Mouse (Mus musculus) regulatory T cell (primary cell): Measurements from ENCODE around the gene Foxk1.

Experiments
- in situ Hi-C: fragments of 300-600 bp; cut with MboI, MseI; formaldehyde crosslinking; loops from one replicate; pipeline ENCODE4 v1.15.1; 2025; ENCODE audit warnings: high pct_unique_total_duplicates

Gene Foxk1

GRCm38 (mm10) chr5:142441332-142442044 lies 40.2 kb downstream of the Foxk1 start:
- in situ Hi-C loops: loop anchor here (5.0 kb wide), 4 partner anchors 34 to 1829 kb away; partner anchors contain the start of gene Tecpr1

- in situ Hi-C loops: loop anchor here (5.0 kb wide), 4 partner anchors 35 to 1830 kb away; partner anchors contain the start of gene Tecpr1
Measured at GRCm38 (mm10) chr5:142442045-142442440, 40.7 kb downstream of the Foxk1 start.

GRCm38 (mm10) chr5:142443514-142443913 lies 42.2 kb downstream of the Foxk1 start:
- in situ Hi-C loops: loop anchor here (5.0 kb wide), 4 partner anchors 36 to 1831 kb away; partner anchors contain the start of gene Tecpr1

- in situ Hi-C loops: loop anchor here (5.0 kb wide), 4 partner anchors 37 to 1832 kb away; partner anchors contain the start of gene Tecpr1
Measured at GRCm38 (mm10) chr5:142443994-142444393, 42.7 kb downstream of the Foxk1 start.

- in situ Hi-C loops: loop anchor here (5.0 kb wide), 4 partner anchors 38 to 1833 kb away; partner anchors contain the start of gene Tecpr1
Measured at GRCm38 (mm10) chr5:142444791-142445531, 43.7 kb downstream of the Foxk1 start.

GRCm38 (mm10) chr5:142445709-142446108 lies 44.4 kb downstream of the Foxk1 start:
- in situ Hi-C loops: no loop called here

- in situ Hi-C loops: no loop called here
Measured at GRCm38 (mm10) chr5:142448076-142448475, 46.8 kb downstream of the Foxk1 start.

GRCm38 (mm10) chr5:142448623-142449022 lies 47.3 kb downstream of the Foxk1 start:
- in situ Hi-C loops: no loop called here

DNA sequence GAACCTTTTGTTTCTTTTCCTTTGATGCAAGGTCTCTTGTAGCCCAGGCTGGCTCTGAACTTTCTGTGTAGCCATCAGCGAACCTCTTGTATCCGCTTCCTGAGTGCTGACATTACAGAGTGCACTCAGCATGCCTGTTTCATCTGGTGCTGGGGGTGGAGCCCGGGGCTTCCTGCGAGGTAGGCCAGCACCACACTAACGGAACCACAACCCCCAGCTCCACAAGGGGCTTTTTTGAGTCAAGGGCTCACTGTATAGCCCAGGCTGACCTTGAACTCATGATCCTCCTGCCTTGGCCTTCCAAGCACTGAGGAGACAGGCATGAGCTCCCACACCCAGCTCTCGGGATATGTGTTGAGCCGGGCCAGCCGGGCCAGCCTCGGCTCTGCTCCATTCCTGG lies 49.5 kb downstream of the Foxk1 start:
- in situ Hi-C loops: no loop called here

- in situ Hi-C loops: no loop called here
Measured at GRCm38 (mm10) chr5:142451759-142452158, 50.5 kb downstream of the Foxk1 start.

- in situ Hi-C loops: no loop called here
Measured at GRCm38 (mm10) chr5:142453742-142454141, 52.4 kb downstream of the Foxk1 start.

GRCm38 (mm10) chr5:142456318-142456717 lies 55.0 kb downstream of the Foxk1 start:
- in situ Hi-C loops: no loop called here

DNA sequence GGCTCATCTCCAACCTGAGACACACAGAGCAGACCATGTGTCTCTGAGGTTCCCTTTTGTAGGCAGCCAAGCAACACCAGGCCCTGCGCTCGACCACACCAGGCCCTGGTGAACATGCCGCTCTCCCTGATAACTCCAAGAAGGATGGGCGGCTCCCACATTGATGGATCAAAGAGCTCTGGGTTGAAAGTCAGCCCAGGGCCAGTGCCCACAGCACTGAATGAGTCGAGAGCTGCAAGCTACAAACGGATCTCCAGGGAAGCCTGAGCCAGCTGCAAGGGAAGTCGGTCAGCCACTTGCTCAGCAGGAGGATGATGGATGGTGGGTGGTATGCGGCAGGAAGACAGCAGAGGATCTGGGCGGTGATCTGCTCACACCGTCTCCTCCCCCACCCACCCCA lies 56.0 kb downstream of the Foxk1 start:
- in situ Hi-C loops: no loop called here

DNA sequence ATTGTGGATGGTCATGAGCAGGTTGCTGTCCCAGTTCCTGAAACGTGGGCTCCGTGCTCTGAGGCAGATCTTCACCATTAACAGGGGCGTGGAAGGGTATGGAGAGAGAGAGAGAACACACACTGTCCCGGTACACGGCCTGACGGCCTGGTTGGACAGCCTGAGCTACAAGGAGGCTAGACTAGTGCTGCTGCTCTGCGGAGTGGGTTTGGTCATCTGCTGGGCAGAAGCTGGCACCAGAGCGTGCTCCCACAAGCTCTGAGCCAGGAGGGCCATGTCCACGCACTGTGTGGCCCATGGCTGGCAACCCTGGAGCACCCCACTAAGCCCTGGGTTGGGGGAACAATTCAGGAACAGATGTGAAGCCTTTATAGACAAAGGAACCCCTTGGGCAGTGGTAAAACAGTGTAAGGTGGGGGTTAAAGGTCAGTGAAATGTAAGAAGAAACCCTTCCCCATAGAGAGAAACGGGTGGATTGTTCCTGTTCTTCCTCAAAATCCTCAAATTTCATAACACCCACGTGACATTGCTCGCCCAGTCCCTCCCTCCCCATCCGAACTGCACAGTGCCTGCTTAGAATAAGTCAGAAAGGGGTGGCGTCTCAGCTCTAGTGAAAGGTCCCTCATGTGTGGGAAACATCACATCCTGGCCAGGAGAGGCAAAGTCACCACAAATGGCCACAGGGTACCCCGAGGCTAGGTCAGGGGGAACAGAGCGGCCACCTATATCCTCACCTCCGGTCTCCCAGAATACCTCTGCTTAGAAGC lies 57.7 kb downstream of the Foxk1 start:
- in situ Hi-C loops: no loop called here

DNA sequence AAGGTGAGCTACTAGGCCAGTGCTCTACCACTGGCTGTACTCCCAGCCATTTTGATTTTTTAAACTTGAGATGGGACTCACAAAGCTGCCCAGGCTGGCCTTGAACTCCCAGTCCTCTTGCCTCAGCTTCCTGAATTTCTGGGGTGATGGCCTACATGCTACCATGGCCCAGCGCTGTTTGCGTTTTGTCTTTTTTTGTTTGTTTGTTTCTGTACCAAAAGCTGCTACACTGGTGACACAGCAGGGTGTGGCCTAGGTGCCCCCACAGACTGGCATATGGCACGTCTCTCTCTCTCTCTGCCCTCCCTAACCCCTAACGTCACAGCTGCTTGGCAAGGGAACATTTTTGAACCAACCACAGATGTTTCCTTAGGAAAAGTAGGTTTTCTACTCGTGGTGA lies 58.5 kb downstream of the Foxk1 start:
- in situ Hi-C loops: no loop called here

- in situ Hi-C loops: no loop called here
Measured at GRCm38 (mm10) chr5:142461942-142462640, 60.8 kb downstream of the Foxk1 start.

DNA sequence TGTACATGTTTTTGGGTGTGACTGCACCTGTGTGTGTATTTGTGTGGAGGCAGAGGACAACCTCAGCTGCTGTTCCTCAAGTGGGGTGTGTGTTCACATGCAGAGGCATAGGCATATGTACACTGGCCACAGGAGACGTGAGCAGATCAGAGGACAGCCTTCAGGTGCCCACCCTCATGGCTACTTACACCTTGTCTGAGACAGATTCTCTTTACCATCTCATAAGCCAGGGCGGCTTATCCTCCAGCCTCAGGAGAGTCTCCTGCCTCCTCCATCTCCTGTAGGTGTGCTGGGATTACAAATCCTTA lies 61.3 kb downstream of the Foxk1 start:
- in situ Hi-C loops: no loop called here

DNA sequence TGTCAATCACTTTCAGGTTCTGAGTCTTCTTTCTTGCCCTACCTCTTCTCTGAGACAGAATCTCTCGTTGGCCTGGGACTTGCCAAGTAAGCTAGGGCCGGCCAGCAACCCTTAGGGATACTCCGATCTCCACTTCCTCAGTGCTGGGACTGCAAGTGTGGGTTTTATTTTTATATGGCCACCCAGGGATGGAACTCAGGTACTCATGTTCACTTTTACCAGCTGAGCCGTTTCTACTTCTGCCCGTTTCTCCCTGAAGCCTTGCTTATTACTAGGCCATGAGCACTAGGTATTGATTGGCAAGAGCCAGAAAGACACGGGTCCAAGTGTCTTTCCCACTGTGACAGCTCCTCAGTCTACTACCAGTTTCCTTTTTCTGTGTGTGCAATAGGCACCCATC lies 61.7 kb downstream of the Foxk1 start:
- in situ Hi-C loops: no loop called here

DNA sequence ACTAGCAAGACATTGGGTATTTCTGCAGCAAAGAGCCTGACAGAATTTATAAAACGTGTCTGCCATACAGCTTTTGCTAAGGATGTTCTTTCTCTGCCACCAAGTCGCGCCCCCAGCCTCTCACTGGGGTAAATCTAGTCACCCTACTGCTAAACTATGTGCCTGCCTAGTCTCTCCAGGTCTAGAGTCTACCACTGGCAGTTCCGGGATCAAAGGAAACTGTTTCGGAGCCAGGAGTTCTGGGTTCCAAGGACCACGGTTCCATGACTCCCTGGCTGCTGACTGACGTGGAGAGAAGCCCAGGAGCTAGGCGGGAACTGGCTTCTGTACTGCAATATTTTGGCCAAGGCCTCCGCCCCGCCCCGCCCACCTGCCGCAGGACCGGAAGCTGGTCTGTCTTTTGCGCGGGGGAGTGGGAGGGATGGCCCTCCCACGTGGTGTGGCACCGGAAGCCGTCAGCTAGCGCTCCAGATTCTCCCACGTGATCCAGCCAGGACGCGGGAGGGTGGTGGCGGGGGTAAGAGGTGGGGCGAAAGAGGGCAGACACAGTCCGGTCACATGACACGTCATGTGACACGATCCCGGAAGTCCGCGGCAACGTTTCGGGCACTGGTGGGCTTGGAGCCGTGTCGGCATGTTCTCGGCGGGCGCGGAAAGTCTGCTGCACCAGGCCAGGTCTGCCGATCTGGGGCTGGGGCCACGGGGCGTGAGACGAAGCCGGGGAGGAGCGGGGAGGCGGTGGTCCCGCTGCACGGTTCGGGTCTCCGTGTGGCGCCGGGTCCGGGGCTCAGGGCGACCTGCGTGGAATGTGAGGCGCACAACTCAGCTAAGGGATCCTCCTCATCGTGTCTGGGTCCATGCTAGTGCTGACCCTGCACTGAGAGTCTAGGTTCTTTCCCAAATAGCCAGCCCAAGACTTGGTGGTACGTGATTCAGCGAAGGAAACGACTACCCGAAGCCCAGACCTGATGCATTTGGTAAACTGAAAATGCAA lies 62.5 kb downstream of the Foxk1 start, which contains the start of gene Ap5z1:
TSS of gene Ap5z1 (plus strand) at position 484 of the 994 bp plus-strand sequence.
- in situ Hi-C loops: no loop called here

GRCm38 (mm10) chr5:142468375-142468774 lies 67.1 kb downstream of the Foxk1 start:
- in situ Hi-C loops: no loop called here
